Mouse (Mus musculus) brain, embryonic 14.5 days (tissue): Measurements from ENCODE around the gene Jup.

Experiments used
- CTCF ChIP-seq: fragments of 200-500 bp; IDR thresholded peaks from 2 replicates; pipeline ENCODE4 v1.5.1; 2012; ENCODE audit warnings: inconsistent platforms, mild to moderate bottlenecking, moderate library complexity, borderline replicate concordance; ENCODE audit not compliant: insufficient read depth, insufficient read length; ENCODE audit errors: extremely low read depth
- POLR2A ChIP-seq: fragments of 200-500 bp; IDR thresholded peaks from 2 replicates; pipeline ENCODE4 v1.6.1; 2012; ENCODE audit warnings: mild to moderate bottlenecking, inconsistent platforms, borderline replicate concordance; ENCODE audit not compliant: poor library complexity, insufficient read depth, insufficient read length, severe bottlenecking; ENCODE audit errors: extremely low read depth

- TF ChIP-seq POLR2A (no peak), CTCF (no peak)
Observed at GRCm38 (mm10) chr11:100379311-100379710, 18.3 kb downstream of the Jup start.
